Mouse (Mus musculus) limb, embryonic 15.5 days (tissue): ENCODE measurements around the gene Gng8. TPM values are rescaled to one million over a fixed set of nuclear protein-coding genes. Genes with fewer than 3 reads are reported as not detected.

Experiments
- ATAC-seq: fragments of 200-750 bp; cut with Nextera tagmentation; 2 replicates; pipeline ENCODE4 v1.8.0; 2017; ENCODE audit warnings: low read depth, moderate TSS enrichment; ENCODE audit not compliant: insufficient number of reproducible peaks, low FRiP score, low TSS enrichment
- H3K27ac ChIP-seq: fragments of 300-500 bp; sonication (generic); 2 replicates; pipeline ENCODE4 v1.5.1; 2015; ENCODE audit warnings: moderate library complexity, mild to moderate bottlenecking, inconsistent platforms
- H3K27me3 ChIP-seq: fragments of 300-500 bp; sonication (generic); 2 replicates; pipeline ENCODE4 v1.6.1; 2015; ENCODE audit warnings: inconsistent platforms
- H3K36me3 ChIP-seq: fragments of 300-500 bp; sonication (generic); 2 replicates; pipeline ENCODE4 v1.6.1; 2015; ENCODE audit warnings: inconsistent platforms
- H3K4me1 ChIP-seq: fragments of 300-500 bp; sonication (generic); 2 replicates; pipeline ENCODE4 v1.6.1; 2015; ENCODE audit warnings: inconsistent platforms
- H3K4me2 ChIP-seq: fragments of 300-500 bp; sonication (generic); 2 replicates; pipeline ENCODE4 v1.6.1; 2015; ENCODE audit warnings: mild to moderate bottlenecking, inconsistent platforms
- H3K4me3 ChIP-seq: fragments of 300-500 bp; sonication (generic); 2 replicates; pipeline ENCODE4 v1.5.1; 2015; ENCODE audit warnings: mild to moderate bottlenecking, inconsistent platforms
- H3K9ac ChIP-seq: fragments of 300-500 bp; sonication (generic); 2 replicates; pipeline ENCODE4 v1.6.1; 2015; ENCODE audit warnings: inconsistent platforms
- H3K9me3 ChIP-seq: fragments of 300-500 bp; sonication (generic); 2 replicates; pipeline ENCODE4 v1.6.1; 2016; ENCODE audit warnings: inconsistent platforms
- WGBS: fragments of 180-500 bp; shearing (Covaris S2); methylation state at CpG from one replicate; pipeline ENCODE4 v1.1.7; 2015; 5-methylcytosine and 5-hydroxymethylcytosine counted together
- polyA plus RNA-seq: library from polyadenylated mRNA; unstranded; fragments of >200 nt; fragmentation: Nextera tagmentation; extraction: Ambion mirVana; gene quantifications from 2 replicates; pipeline ENCODE4 v1.2.1, GENCODE M21; 2015

Gene Gng8
- polyA plus RNA-seq, 1 experiment from 2014 or later = 15.0 TPM

- Histone ChIP-seq H3K27ac (peak overlapping the region; percentile 92), H3K4me2 (peak overlapping the region; percentile 77), H3K36me3 (peaks cover 20% of the 10 kb centered on the region), H3K9ac (peak overlapping the region; percentile 84; the same call in 1 of the 2 replicates), H3K27me3 (no peaks in the 10 kb centered on the region), H3K4me1 (peaks cover 31% of the 10 kb centered on the region), H3K4me3 (peak overlapping the region; percentile 84), H3K9me3 (no peaks in the 10 kb centered on the region)
- WGBS = 6% methylated on average over 13 of the region's 13 CpGs
- 0 out of 2 replicates have a peak, but pooled peaks have one; percentile 1 for ATAC-seq
Measured at GRCm38 (mm10) chr7:16876608-16877007, 15.0 kb upstream of the Gng8 start.

- Histone ChIP-seq H3K36me3 (peaks cover 22% of the 10 kb centered on the region), H3K27me3 (no peaks in the 10 kb centered on the region), H3K4me3 (no peak overlapping the region), H3K4me2 (no peak overlapping the region), H3K9ac (no peak overlapping the region), H3K9me3 (no peaks in the 10 kb centered on the region), H3K4me1 (peaks cover 31% of the 10 kb centered on the region), H3K27ac (no peak overlapping the region)
- 86% methylated on average over 3 of the region's 3 CpGs for WGBS
- no peak for ATAC-seq
Measured at GRCm38 (mm10) chr7:16877717-16878116, 13.9 kb upstream of the Gng8 start.

GRCm38 (mm10) chr7:16879796-16880547, 11.6 kb upstream of the Gng8 start:
- H3K9me3 ChIP-seq = no peaks in the 10 kb centered on the region
- 0 out of 2 replicates have a peak, but pooled peaks have one; percentile 46 for ATAC-seq
- WGBS = 28% methylated on average over 8 of the region's 9 CpGs
- H3K27me3 ChIP-seq = no peaks in the 10 kb centered on the region
- H3K27ac ChIP-seq = peak overlapping the region; percentile 77
- no peak overlapping the region for H3K9ac ChIP-seq
- no peak overlapping the region for H3K4me3 ChIP-seq
- H3K4me2 ChIP-seq = no peak overlapping the region; the same call in 1 of the 2 replicates
- H3K4me1 ChIP-seq = peaks cover 28% of the 10 kb centered on the region
- H3K36me3 ChIP-seq = peaks cover 43% of the 10 kb centered on the region

GRCm38 (mm10) chr7:16880615-16881014, 11.0 kb upstream of the Gng8 start:
- ATAC-seq = no peak
- 25% methylated on average over 5 of the region's 5 CpGs for WGBS
- Histone ChIP-seq H3K36me3 (peaks cover 49% of the 10 kb centered on the region), H3K27ac (peak overlapping the region; percentile 77), H3K27me3 (0 out of 2 replicates have a peak, but pooled peaks cover 3% of the 10 kb centered on the region), H3K9me3 (0 out of 2 replicates have a peak, but pooled peaks cover 2% of the 10 kb centered on the region), H3K4me1 (peaks cover 32% of the 10 kb centered on the region), H3K4me3 (no peak overlapping the region), H3K9ac (no peak overlapping the region), H3K4me2 (no peak overlapping the region)

- 88% methylated on average over 6 of the region's 6 CpGs for WGBS
- no peak overlapping the region for H3K4me3 ChIP-seq
- H3K36me3 ChIP-seq = peaks cover 71% of the 10 kb centered on the region
- H3K4me1 ChIP-seq = peaks cover 23% of the 10 kb centered on the region
- H3K27ac ChIP-seq = no peak overlapping the region
- no peak overlapping the region for H3K9ac ChIP-seq
- 0 out of 2 replicates have a peak, but pooled peaks cover 3% of the 10 kb centered on the region for H3K27me3 ChIP-seq
- peaks cover 8% of the 10 kb centered on the region; the same call in 1 of the 2 replicates for H3K9me3 ChIP-seq
- H3K4me2 ChIP-seq = no peak overlapping the region
- ATAC-seq = no peak
Measured at GRCm38 (mm10) chr7:16883162-16883561, 8.4 kb upstream of the Gng8 start.

GRCm38 (mm10) chr7:16884334-16884733, 7.3 kb upstream of the Gng8 start:
- 73% methylated on average over 4 of the region's 4 CpGs for WGBS
- no peak overlapping the region for H3K9ac ChIP-seq
- H3K9me3 ChIP-seq = peaks cover 8% of the 10 kb centered on the region; the same call in 1 of the 2 replicates
- ATAC-seq = no peak
- peaks cover 70% of the 10 kb centered on the region for H3K36me3 ChIP-seq
- no peak overlapping the region for H3K27ac ChIP-seq
- H3K4me3 ChIP-seq = no peak overlapping the region
- H3K4me1 ChIP-seq = peaks cover 17% of the 10 kb centered on the region
- H3K27me3 ChIP-seq = 0 out of 2 replicates have a peak, but pooled peaks cover 3% of the 10 kb centered on the region
- no peak overlapping the region for H3K4me2 ChIP-seq

GRCm38 (mm10) chr7:16885271-16885776, 6.3 kb upstream of the Gng8 start:
- Histone ChIP-seq H3K4me2 (peak overlapping the region; percentile 25), H3K4me1 (peaks cover 20% of the 10 kb centered on the region), H3K9me3 (peaks cover 8% of the 10 kb centered on the region; the same call in 1 of the 2 replicates), H3K4me3 (peak overlapping the region; percentile 32), H3K36me3 (peaks cover 70% of the 10 kb centered on the region), H3K9ac (no peak overlapping the region), H3K27me3 (0 out of 2 replicates have a peak, but pooled peaks cover 3% of the 10 kb centered on the region), H3K27ac (no peak overlapping the region)
- WGBS = 30% methylated on average over 92 of the region's 95 CpGs
- no peak for ATAC-seq

GRCm38 (mm10) chr7:16885905-16886304, 5.7 kb upstream of the Gng8 start:
- Histone ChIP-seq H3K4me1 (peaks cover 20% of the 10 kb centered on the region), H3K27ac (no peak overlapping the region), H3K4me3 (peak overlapping the region; percentile 32), H3K9me3 (peaks cover 8% of the 10 kb centered on the region; the same call in 1 of the 2 replicates), H3K36me3 (peaks cover 70% of the 10 kb centered on the region), H3K9ac (no peak overlapping the region), H3K27me3 (0 out of 2 replicates have a peak, but pooled peaks cover 3% of the 10 kb centered on the region), H3K4me2 (peak overlapping the region; percentile 25; the same call in 1 of the 2 replicates)
- no peak for ATAC-seq
- WGBS = 62% methylated on average over 59 of the region's 59 CpGs

GRCm38 (mm10) chr7:16890536-16890935, 1.1 kb upstream of the Gng8 start:
- ATAC-seq = 0 out of 2 replicates have a peak, but pooled peaks have one; percentile 8
- Histone ChIP-seq H3K4me1 (peaks cover 56% of the 10 kb centered on the region), H3K9ac (0 out of 2 replicates have a peak overlapping the region, but pooled peaks have one; percentile 5), H3K36me3 (peaks cover 33% of the 10 kb centered on the region), H3K9me3 (peaks cover 7% of the 10 kb centered on the region; the same call in 1 of the 2 replicates), H3K4me2 (peak overlapping the region; percentile 67), H3K27ac (peak overlapping the region; percentile 97), H3K27me3 (0 out of 2 replicates have a peak, but pooled peaks cover 6% of the 10 kb centered on the region), H3K4me3 (peak overlapping the region; percentile 43)
- WGBS = 14% methylated on average over 6 of the region's 6 CpGs

GRCm38 (mm10) chr7:16890944-16891343, 642 bp upstream of the Gng8 start:
- H3K27me3 ChIP-seq = 0 out of 2 replicates have a peak, but pooled peaks cover 6% of the 10 kb centered on the region
- ATAC-seq = peak; percentile 85
- H3K4me2 ChIP-seq = peak overlapping the region; percentile 67
- H3K9ac ChIP-seq = 0 out of 2 replicates have a peak overlapping the region, but pooled peaks have one; percentile 5
- H3K9me3 ChIP-seq = peaks cover 3% of the 10 kb centered on the region; the same call in 1 of the 2 replicates
- peak overlapping the region; percentile 43 for H3K4me3 ChIP-seq
- under 1% methylated on average over 23 of the region's 23 CpGs for WGBS
- peak overlapping the region; percentile 97 for H3K27ac ChIP-seq
- H3K36me3 ChIP-seq = peaks cover 29% of the 10 kb centered on the region
- peaks cover 57% of the 10 kb centered on the region for H3K4me1 ChIP-seq

- Histone ChIP-seq H3K27ac (no peak overlapping the region), H3K36me3 (peaks cover 15% of the 10 kb centered on the region), H3K4me3 (peak overlapping the region; percentile 43), H3K9me3 (no peaks in the 10 kb centered on the region), H3K9ac (peak overlapping the region; percentile 21; the same call in 1 of the 2 replicates), H3K4me2 (peak overlapping the region; percentile 67), H3K4me1 (peaks cover 57% of the 10 kb centered on the region), H3K27me3 (0 out of 2 replicates have a peak, but pooled peaks cover 6% of the 10 kb centered on the region)
- ATAC-seq = no peak
- WGBS = 35% methylated on average over 9 of the region's 9 CpGs
Measured at GRCm38 (mm10) chr7:16892352-16892730, 755 bp downstream of the Gng8 start.
